Mouse (Mus musculus) small intestine, adult 2 months (tissue): ENCODE data around the gene 6030468B19Rik. TPM values are rescaled to one million over a fixed set of nuclear protein-coding genes. Genes with fewer than 3 reads are reported as not detected.
"Not testable (repeated sequence)": the region's sequence is repeated elsewhere in the genome, so short reads cannot be mapped to it uniquely, and the experiment has no call there.

ENCODE experiments used
- H3K27ac ChIP-seq: fragments of 200-500 bp; 2 replicates; pipeline ENCODE4 v1.5.1; 2012; ENCODE audit warnings: low read depth, low read length, control low read depth, inconsistent platforms; ENCODE audit not compliant: insufficient read depth
- H3K27me3 ChIP-seq: fragments of 200-500 bp; 2 replicates; pipeline ENCODE4 v1.6.1; 2012; ENCODE audit warnings: mild to moderate bottlenecking, moderate library complexity, low read length, inconsistent platforms; ENCODE audit not compliant: control insufficient read depth, insufficient read depth
- H3K36me3 ChIP-seq: fragments of 200-500 bp; 2 replicates; pipeline ENCODE4 v1.6.1; 2012; ENCODE audit warnings: mild to moderate bottlenecking, low read length, control low read depth, inconsistent platforms; ENCODE audit not compliant: control insufficient read depth, insufficient read depth
- H3K4me1 ChIP-seq: fragments of 200-500 bp; 2 replicates; pipeline ENCODE4 v1.6.1; 2012; ENCODE audit warnings: low read length, inconsistent platforms, mixed read lengths; ENCODE audit not compliant: control insufficient read depth, insufficient read depth, insufficient read length
- H3K4me3 ChIP-seq: fragments of 200-500 bp; 2 replicates; pipeline ENCODE4 v1.5.1; 2012; ENCODE audit warnings: low read depth, mild to moderate bottlenecking, control low read depth, inconsistent platforms, low read length, moderate library complexity
- CTCF ChIP-seq: fragments of 200-500 bp; IDR thresholded peaks from 2 replicates; pipeline ENCODE4 v1.5.1; 2012; ENCODE audit warnings: low read depth, mild to moderate bottlenecking, control low read depth, inconsistent platforms, low read length, moderate library complexity, mixed read lengths; ENCODE audit not compliant: insufficient replicate concordance, insufficient read length; ENCODE audit errors: extremely low read depth
- POLR2A ChIP-seq: fragments of 200-500 bp; IDR thresholded peaks from 2 replicates; pipeline ENCODE4 v1.6.1; 2012; ENCODE audit warnings: low read depth, mild to moderate bottlenecking, control low read depth, inconsistent platforms, low read length, moderate library complexity
- WGBS: fragments of 180-500 bp; shearing (Covaris S2); methylation state at CpG from one replicate; pipeline ENCODE4 v1.1.7; 2018; 5-methylcytosine and 5-hydroxymethylcytosine counted together
- polyA plus RNA-seq: library from polyadenylated mRNA; depleted of rRNA; stranded (reverse); fragments of >200 nt; gene quantifications from 2 replicates; pipeline ENCODE4 v1.2.3, GENCODE M21; 2012

6030468B19Rik gene
- polyA plus RNA-seq, 1 experiment, result 0.47 TPM

DNA sequence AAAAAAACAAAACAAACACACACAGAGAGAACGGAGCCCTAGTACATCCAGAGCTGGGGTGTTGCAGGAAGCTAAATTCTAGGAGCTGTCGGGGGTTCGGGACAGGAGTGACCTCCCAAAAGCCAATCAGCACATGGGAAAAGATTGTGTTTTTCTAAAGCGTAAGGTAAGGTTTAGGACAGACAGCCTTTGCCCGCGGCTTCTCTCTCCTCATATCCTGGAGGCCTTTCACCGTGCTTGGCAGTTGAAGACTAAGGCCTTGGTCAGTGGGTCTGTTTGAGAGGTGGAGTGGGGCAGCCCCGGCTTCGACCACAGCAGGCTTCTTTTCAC is 14.8 kb upstream of the 6030468B19Rik start:
- no peaks in the 10 kb centered on the region for H3K27me3 ChIP-seq

DNA sequence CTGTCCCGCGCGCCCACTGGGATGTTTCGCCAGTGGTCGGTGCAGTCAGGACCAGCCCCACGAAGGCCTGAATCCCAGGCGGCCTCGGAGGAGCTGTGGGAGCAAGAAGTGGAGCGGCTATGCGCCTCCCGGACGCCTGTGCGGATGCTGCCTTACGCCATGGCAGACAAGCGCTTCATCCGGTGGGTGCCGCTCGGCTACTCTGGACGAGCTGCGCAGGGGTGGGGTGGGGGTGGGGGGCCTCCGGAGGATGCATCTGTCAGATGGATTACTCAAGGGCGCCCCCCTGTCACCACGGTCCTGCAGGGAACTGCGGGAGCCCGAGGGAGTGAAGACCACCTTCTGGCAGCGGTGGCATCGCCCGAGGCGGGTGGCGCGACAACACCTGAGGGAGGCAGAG is 14.4 kb upstream of the 6030468B19Rik start:
- TF ChIP-seq POLR2A (no peak), CTCF (peak; percentile 31; the same call in 1 of the 2 replicates)
- H3K36me3 ChIP-seq, result peaks cover 1% of the 10 kb centered on the region
- 47% methylated on average over 31 of the region's 31 CpGs for whole genome bisulfite sequencing
- peak overlapping the region; percentile 80 for H3K4me3 ChIP-seq
- H3K4me1 ChIP-seq, result peaks cover 28% of the 10 kb centered on the region
- peak overlapping the region; percentile 58; the same call in 1 of the 2 replicates for H3K27ac ChIP-seq
- no peaks in the 10 kb centered on the region for H3K27me3 ChIP-seq

More for the DNA sequence above, 14.8 kb upstream of the 6030468B19Rik start:
- Histone ChIP-seq H3K4me1 (peaks cover 31% of the 10 kb centered on the region), H3K36me3 (peaks cover 5% of the 10 kb centered on the region), H3K4me3 (peak overlapping the region; percentile 80), H3K27ac (peak overlapping the region; percentile 58)
- 81% methylated on average over 9 of the region's 9 CpGs for WGBS
- TF ChIP-seq CTCF, result no peak
- 0 out of 2 replicates have a peak, but pooled peaks have one; percentile 13 for TF ChIP-seq POLR2A

DNA sequence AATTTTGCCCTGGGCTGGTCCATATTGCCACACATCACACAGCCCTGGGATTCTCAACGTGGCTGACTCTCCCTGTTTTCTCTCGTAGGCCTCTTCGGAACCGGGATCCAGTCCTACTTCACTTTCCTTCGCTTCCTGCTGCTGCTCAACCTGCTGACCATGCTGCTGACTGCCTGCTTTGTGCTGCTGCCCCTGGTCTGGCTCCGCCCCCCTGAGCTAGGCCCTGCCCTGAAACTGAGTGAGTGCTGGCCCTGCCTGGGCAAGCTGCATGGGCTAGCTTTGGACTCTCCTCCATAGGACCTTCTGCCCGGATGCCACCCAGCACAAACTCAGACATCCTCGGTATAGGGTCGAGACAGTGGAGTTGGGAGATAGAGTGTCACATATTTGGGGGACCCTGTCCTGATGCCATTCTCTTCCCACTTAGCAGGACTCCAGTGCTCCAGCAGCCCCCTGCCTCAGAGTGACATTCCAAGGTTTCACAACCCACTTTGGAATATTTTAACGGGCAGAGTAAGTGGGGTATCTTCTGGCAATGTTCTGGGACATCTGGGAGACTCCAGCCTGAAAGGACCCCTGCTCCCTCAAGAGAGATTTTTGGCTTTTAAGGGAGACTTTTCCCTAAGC is 13.7 kb upstream of the 6030468B19Rik start:
- TF ChIP-seq POLR2A (no peak), CTCF (no peak)
- Histone ChIP-seq H3K4me1 (peaks cover 22% of the 10 kb centered on the region), H3K36me3 (no peaks in the 10 kb centered on the region), H3K27ac (no peak overlapping the region), H3K27me3 (no peaks in the 10 kb centered on the region), H3K4me3 (peak overlapping the region; percentile 80; the same call in 1 of the 2 replicates)
- 68% methylated on average over 10 of the region's 10 CpGs for WGBS

DNA sequence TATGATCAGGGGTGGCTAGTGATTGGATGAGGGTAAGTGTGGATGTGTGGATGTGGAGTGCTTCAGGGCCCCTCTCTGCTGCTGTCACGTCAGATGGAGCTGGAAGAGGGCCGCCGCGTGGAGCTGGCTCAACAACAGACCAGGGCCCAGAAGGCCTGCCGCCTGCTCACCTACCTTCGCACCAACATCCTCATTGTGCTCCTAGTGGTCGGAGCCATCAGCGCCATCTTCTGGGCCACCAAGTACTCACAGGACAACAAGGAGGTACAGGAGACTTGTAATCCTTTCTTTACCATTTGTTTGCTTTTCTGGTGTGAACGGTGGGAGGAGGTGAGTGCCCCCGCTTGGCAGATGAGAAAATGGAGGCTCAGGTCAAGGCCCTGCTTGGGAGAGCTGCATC is 11.2 kb upstream of the 6030468B19Rik start:
- 10% methylated on average over 10 of the region's 10 CpGs for WGBS
- Histone ChIP-seq H3K27me3 (no peaks in the 10 kb centered on the region), H3K4me3 (no peak overlapping the region), H3K4me1 (peaks cover 17% of the 10 kb centered on the region), H3K27ac (no peak overlapping the region), H3K36me3 (no peaks in the 10 kb centered on the region)
- TF ChIP-seq POLR2A (no peak), CTCF (peak; percentile 67; the same call in 1 of the 2 replicates)

DNA sequence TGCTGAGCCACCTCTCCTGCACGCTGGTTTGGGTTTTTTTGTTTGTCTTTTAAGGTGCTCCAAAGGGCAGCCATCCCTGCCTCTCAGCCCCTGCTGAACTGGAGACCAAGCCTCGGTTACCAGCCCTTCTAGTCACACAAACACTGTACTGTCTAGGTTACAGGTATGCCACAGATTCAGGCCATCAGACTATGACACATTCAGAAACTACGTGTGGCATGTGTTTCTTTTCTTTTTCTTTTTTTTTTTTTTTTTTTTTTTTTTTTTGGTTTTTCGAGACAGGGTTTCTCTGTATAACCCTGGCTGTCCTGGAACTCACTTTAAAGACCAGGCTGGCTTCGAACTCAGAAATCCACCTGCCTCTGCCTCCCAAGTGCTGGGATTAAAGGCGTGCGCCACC is 9.0 kb upstream of the 6030468B19Rik start:
- not testable (repeated sequence) for H3K4me3 ChIP-seq, H3K27me3 ChIP-seq, H3K27ac ChIP-seq, H3K36me3 ChIP-seq
- 89% methylated on average over 7 of the region's 7 CpGs for WGBS
- peaks cover 17% of the 10 kb centered on the region for H3K4me1 ChIP-seq

DNA sequence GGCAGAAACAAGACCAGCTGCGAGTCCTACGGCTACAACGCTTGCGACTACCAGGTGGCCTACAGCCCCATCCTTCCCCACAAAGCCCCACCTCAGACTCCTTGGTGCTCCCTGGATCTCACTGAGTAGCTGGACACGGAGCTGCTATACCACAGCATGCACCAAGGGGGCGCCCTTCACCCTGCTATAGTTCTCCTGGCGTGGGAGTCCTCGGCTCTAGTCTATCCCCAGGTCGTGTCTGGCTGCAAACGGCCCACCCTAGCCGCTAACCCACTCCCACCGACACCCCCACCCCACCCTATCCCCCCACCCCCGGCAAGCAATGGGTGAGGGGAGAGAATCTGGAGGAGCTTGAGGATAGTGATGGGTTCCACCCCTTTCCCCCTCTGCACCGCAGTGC is 7.2 kb upstream of the 6030468B19Rik start:
- peak; percentile 90 for TF ChIP-seq CTCF
- TF ChIP-seq POLR2A, result no peak
- H3K36me3 ChIP-seq, result no peaks in the 10 kb centered on the region
- H3K27ac ChIP-seq, result no peak overlapping the region; the same call in 1 of the 2 replicates
- peak overlapping the region; percentile 69 for H3K4me3 ChIP-seq
- H3K4me1 ChIP-seq, result peaks cover 13% of the 10 kb centered on the region
- 2% methylated on average over 14 of the region's 14 CpGs for WGBS
- no peaks in the 10 kb centered on the region for H3K27me3 ChIP-seq

DNA sequence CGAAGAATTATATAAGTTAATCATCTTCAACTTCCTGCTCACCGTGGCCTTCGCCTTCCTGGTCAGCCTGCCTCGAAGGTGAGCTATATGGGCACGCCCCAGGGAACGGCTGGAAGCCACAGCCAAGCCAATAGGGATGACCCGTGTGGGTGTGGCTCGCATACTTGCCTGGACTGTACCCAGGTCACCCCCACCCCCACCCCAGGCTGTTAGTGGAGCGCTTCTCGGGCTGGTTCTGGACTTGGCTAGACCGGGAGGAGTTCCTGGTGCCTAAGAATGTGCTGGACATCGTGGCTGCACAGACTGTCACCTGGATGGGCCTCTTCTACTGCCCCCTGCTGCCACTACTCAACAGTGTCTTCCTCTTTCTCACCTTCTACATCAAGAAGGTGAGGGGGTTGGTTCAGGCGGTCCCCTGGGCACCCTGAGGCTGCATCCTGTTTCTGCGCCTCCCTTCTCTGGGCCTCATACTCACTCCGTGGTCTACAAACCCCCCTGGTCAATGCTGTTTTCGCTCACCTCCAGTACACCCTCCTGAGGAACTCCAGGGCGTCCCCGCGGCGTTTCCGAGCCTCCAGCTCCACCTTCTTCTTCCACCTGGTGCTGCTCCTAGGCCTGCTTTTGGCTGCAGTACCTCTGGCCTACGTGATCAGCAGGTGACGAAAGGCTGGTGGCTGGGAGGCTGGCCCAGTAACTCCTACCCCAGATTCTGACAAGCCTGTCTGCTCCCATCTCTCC is 6.6 kb upstream of the 6030468B19Rik start:
- WGBS, result 24% methylated on average over 23 of the region's 23 CpGs
- Histone ChIP-seq H3K27ac (peak overlapping the region; percentile 96), H3K4me1 (peaks cover 13% of the 10 kb centered on the region), H3K36me3 (no peaks in the 10 kb centered on the region), H3K27me3 (no peaks in the 10 kb centered on the region), H3K4me3 (peak overlapping the region; percentile 69)
- TF ChIP-seq POLR2A (peak; percentile 72), CTCF (no peak)

DNA sequence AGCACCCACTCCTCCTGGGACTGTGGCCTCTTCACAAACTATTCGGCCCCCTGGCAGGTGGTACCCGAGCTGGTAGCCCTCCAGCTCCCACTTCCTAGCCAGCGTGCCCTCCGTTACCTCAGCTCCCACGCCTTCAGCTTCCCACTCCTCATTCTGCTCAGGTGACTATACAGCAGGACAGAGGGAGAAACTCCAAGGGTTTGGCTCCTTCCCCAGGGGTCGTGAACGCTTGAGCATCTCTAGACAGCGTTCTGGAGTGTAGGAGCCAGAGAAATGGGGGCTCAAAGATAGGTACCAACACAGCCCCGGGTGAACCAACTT is 6.1 kb upstream of the 6030468B19Rik start:
- no peaks in the 10 kb centered on the region for H3K36me3 ChIP-seq
- WGBS, result 83% methylated on average over 9 of the region's 9 CpGs
- peak overlapping the region; percentile 69 for H3K4me3 ChIP-seq
- no peaks in the 10 kb centered on the region for H3K27me3 ChIP-seq
- H3K27ac ChIP-seq, result peak overlapping the region; percentile 96
- TF ChIP-seq POLR2A (no peak), CTCF (no peak)
- H3K4me1 ChIP-seq, result peaks cover 13% of the 10 kb centered on the region
